Mouse (Mus musculus): ENCODE results near the gene Il2rg.

Gene Il2rg

GRCm38 (mm10) chrX:101268025-101268754, at the start of gene Il2rg:
Gene Il2rg (minus strand): TSS chrX:101268255.
- no peak for DNase-seq

- DNase-seq, result no peak
These were observed 45.7 kb upstream of the Il2rg start for GRCm38 (mm10) chrX:101313625-101314359.

GRCm38 (mm10) chrX:101309299-101309698, 41.2 kb upstream of the Il2rg start:
- DNase-seq, result no peak

- no peak for DNase-seq
These were observed 36.6 kb upstream of the Il2rg start for GRCm38 (mm10) chrX:101304646-101305045.

GRCm38 (mm10) chrX:101301654-101302053, 33.6 kb upstream of the Il2rg start:
- DNase-seq, result no peak

- DNase-seq, result peak; percentile 30 to 52
These were observed 32.5 kb upstream of the Il2rg start for GRCm38 (mm10) chrX:101300427-101301030.

GRCm38 (mm10) chrX:101299473-101300426, 31.7 kb upstream of the Il2rg start:
- DNase-seq, result peak in 1 of 2 experiments; percentile 7

- DNase-seq, result peak; percentile 46 to 48
These were observed 31.0 kb upstream of the Il2rg start, which contains the start of gene Nlgn3 for GRCm38 (mm10) chrX:101299055-101299454. Gene Nlgn3 (plus strand): TSS chrX:101299168.

- DNase-seq, result no peak
These were observed 22.1 kb upstream of the Il2rg start for GRCm38 (mm10) chrX:101290111-101290510.

GRCm38 (mm10) chrX:101289037-101289436, 21.0 kb upstream of the Il2rg start:
- no peak for DNase-seq

GRCm38 (mm10) chrX:101288432-101288831, 20.4 kb upstream of the Il2rg start:
- DNase-seq, result no peak

- DNase-seq, result no peak
These were observed 19.5 kb upstream of the Il2rg start for GRCm38 (mm10) chrX:101287543-101287942.

GRCm38 (mm10) chrX:101285953-101286670, 18.1 kb upstream of the Il2rg start:
- no peak for DNase-seq

GRCm38 (mm10) chrX:101285534-101285933, 17.5 kb upstream of the Il2rg start:
- DNase-seq, result peak; percentile 79 to 80

- no peak for DNase-seq
These were observed 14.8 kb upstream of the Il2rg start for GRCm38 (mm10) chrX:101282813-101283212.

- DNase-seq, result peak; percentile 92 to 95
These were observed 6.1 kb upstream of the Il2rg start, which contains the start of gene Med12 for GRCm38 (mm10) chrX:101273875-101274738. Gene Med12 (plus strand): TSS chrX:101274030.

- no peak for DNase-seq
These were observed 5.4 kb upstream of the Il2rg start for GRCm38 (mm10) chrX:101273410-101273809.

GRCm38 (mm10) chrX:101268755-101269124, 685 bp upstream of the Il2rg start, which contains the start of gene Gm20489:
Gene Gm20489 (minus strand): TSS chrX:101269023.
- no peak for DNase-seq

GRCm38 (mm10) chrX:101266631-101267030, 1.4 kb downstream of the Il2rg start:
- no peak for DNase-seq

- DNase-seq, result no peak
These were observed 4.2 kb downstream of the Il2rg start, which contains the start of gene Gm614 for GRCm38 (mm10) chrX:101263892-101264291. Gene Gm614 (minus strand): TSS chrX:101263992.
